Mouse (Mus musculus): ENCODE results near the gene Sbno2. TPM values are rescaled to one million over a fixed set of nuclear protein-coding genes. Genes with fewer than 3 reads are reported as not detected.
A peak's percentile ranks its signal among the peaks of the same experiment; 100 is the strongest.

Sbno2 gene
- polyA plus RNA-seq, 1 experiment from 2014 or later = 14.8 TPM

DNA sequence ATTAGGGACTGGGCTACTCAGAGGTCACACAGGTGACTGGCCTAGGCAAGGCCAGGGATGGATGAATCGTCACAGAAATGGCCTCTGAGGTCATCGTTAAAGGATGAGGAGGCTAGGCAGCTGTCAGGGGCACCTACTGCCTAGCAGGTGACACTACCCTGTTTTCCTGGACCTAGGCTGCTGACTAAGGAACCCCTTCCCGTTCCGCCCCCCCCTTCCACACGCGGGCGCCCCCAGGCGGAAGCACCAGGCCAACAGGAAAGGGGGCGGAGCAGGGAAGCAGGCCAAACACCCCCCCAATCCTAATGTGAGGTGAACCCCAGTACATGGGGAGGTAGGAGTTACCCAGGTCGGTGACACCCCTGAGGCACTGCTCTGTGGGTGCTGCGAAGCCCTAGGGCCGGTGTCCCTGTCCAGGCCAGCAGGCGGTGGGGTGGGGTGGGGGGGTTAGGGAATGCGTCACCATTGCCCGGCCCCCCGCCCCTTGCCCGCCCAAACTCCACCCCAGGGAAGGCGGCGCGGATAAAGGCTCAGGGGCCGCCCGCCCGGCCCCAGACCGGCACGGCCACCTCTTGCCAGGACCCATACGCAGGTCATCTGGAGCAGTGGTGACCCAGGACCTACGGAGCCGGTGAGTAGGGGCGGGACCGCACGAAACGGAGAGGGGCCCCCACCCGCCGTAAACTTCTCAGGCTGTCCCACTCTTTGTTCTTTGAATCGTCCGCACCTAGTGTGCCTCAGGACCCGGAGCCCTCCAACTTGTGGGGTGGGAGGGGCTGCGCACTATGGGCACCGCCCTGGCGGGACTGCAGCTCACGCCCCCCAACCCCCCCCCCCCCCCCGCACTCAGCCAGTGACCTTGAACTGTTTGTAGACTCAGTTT is 42.6 kb upstream of the Sbno2 start, which contains the start of gene Midn:
Midn (plus strand) TSS at position 554 of the 883 bp plus-strand sequence.
- no peaks in the 10 kb centered on the region for H3K27me3 ChIP-seq (replicated peaks)
- H3K9ac ChIP-seq = peak within 1 kb of the TSS; percentile 71
- H3K27ac ChIP-seq = peak within 1 kb of the TSS; percentile 100
- H3K36me3 ChIP-seq = peaks cover 9% of the 10 kb centered on the region
- peak within 1 kb of the TSS; percentile 65 for H3K4me2 ChIP-seq
- under 1% methylated on average over 37 of the region's 42 CpGs for WGBS
- ATAC-seq (ENCODE audit: insufficient read depth, low FRiP score, low read depth) = peak; percentile 44
- H3K4me1 ChIP-seq = peaks cover 48% of the 10 kb centered on the region
- peak within 1 kb of the TSS; percentile 79 for H3K4me3 ChIP-seq (replicated peaks)
- H3K9me3 ChIP-seq = no peaks in the 10 kb centered on the region

DNA sequence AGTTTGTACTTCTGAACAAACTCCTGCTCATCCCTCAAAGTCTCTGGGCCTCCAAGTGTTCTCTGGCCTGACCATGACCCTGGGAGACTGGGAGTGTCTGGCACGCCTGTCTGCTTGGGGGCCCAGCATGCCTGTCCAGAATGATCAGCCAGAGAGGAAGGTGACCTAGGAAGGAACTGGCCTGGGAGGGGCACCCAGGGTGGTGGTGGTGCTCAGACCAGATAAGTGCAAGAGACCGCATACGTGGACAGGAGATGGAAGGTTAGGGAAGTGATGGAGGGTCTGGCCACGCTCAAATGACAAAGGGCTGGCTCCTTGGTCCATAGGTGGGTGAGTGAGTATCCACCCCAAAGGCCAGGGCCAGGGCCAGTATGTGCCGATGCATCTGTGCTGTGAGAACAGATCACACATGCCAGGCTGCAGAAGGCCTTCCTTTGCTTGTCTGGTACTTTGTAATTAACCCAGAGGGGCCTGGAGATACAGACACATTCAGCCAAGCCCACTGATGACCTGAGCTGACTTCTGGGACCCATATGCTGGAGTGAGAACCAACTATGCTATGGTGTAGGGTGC is 41.9 kb upstream of the Sbno2 start:
- H3K9me3 ChIP-seq = no peaks in the 10 kb centered on the region
- H3K4me2 ChIP-seq = peak overlapping the region; percentile 65
- 67% methylated on average over 5 of the region's 5 CpGs for WGBS
- H3K9ac ChIP-seq = 0 out of 2 replicates have a peak overlapping the region, but pooled peaks have one; percentile 71
- no peaks in the 10 kb centered on the region for H3K27me3 ChIP-seq (replicated peaks)
- ATAC-seq (ENCODE audit: insufficient read depth, low FRiP score, low read depth) = no peak
- H3K4me1 ChIP-seq = peaks cover 44% of the 10 kb centered on the region
- peak overlapping the region; percentile 100 for H3K27ac ChIP-seq
- H3K4me3 ChIP-seq (replicated peaks) = peak overlapping the region; percentile 79; the same call in 1 of the 2 replicates
- peaks cover 9% of the 10 kb centered on the region for H3K36me3 ChIP-seq

DNA sequence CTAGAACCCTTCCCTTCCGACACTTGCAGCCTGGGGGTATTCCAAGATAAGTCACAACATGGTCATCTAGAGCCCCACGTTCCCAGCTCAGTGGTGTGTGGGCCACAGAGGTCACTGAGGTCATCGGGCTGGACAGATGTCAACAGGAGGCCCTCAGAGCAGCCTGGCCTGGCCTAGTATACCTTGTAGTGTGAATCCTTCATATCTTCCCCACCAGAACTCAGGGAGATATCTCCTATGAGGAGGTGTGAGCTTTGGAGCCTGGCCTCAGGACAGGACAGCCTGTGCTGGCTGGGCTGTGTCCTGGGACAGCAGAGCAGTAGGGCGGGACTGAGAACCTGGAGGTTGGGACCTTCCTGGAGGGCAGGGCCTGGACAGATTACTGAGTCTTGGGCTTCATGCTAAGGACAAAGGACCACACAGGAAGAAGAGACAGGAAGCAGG is 41.2 kb upstream of the Sbno2 start:
- Histone ChIP-seq H3K4me1 (peaks cover 39% of the 10 kb centered on the region), H3K27me3 (replicated peaks) (no peaks in the 10 kb centered on the region), H3K9ac (no peak overlapping the region), H3K27ac (peak overlapping the region; percentile 100), H3K36me3 (peaks cover 9% of the 10 kb centered on the region), H3K9me3 (no peaks in the 10 kb centered on the region), H3K4me3 (replicated peaks) (no peak overlapping the region), H3K4me2 (peak overlapping the region; percentile 5; the same call in 1 of the 2 replicates)
- ATAC-seq (ENCODE audit: insufficient read depth, low FRiP score, low read depth) = no peak
- 65% methylated on average over 4 of the region's 4 CpGs for WGBS

DNA sequence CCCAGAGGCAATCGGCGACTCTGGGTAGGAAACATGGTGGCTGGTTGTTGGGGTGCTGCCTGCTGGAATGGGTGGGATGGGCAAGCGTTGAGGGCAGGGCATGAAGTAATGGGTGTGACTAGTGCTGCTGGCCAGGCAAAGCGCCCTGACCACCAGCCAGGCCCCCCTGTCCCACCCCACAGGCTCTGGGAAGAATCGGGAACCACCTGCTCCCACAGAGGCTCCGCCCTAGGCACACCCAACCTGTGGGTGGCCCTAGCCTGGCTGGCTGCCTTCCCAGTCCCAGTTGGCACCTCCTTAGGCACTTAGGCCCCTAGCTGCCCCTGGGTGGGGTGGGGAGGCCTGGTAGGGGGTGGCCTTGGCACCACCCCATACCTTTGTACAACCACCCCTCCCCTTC is 40.5 kb upstream of the Sbno2 start:
- Histone ChIP-seq H3K4me2 (no peak overlapping the region; the same call in 1 of the 2 replicates), H3K4me3 (replicated peaks) (no peak overlapping the region), H3K27me3 (replicated peaks) (no peaks in the 10 kb centered on the region), H3K36me3 (peaks cover 9% of the 10 kb centered on the region), H3K9me3 (no peaks in the 10 kb centered on the region), H3K27ac (peak overlapping the region; percentile 100; the same call in 1 of the 2 replicates), H3K4me1 (peaks cover 39% of the 10 kb centered on the region), H3K9ac (no peak overlapping the region)
- no peak for ATAC-seq (ENCODE audit: insufficient read depth, low FRiP score, low read depth)
- 75% methylated on average over 6 of the region's 6 CpGs for WGBS

DNA sequence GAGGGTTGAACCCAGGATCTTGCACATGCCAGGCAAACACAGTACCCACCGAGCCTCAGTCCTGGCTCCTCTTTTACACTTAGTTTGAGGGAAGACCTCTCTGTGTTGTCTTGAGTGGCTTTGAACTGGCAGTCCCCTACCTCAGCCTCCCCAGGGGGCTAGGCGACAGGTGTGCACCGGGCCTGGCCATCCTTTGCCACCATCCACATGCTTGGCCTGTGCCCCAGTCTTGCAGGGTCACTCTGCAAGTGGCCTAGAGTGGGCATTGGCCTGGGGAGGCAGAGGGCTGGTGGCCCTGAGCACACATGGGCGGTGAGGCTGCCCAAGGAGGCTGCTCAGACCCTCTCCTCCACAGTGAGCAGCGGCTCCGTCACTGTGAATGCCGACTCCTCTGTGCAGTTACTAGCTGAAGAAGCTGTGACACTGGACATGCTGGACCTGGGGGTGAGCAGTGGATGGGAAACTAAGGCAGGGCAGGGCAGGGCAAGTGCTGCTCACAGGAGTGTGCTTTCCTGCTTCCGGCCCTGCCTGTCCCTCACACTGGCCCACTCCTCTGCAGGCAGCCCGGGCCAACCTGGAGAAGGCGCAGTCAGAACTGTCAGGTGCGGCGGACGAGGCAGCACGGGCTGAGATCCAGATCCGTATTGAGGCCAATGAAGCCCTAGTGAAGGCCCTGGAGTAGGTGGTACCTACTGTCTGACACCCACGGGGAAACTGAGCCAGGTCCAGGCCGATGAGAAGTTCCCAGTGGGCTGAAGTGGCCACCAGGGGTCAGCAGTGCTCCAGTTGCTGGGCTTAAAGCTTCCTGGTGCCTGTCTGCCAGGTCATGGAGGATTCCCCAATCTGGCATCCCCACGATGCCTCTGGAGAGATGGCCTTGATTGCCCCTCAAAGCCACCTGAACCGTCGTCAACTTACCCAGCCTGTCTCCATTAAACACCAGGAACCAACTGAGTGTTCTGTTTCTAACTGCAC is 39.8 kb upstream of the Sbno2 start:
- no peaks in the 10 kb centered on the region for H3K27me3 ChIP-seq (replicated peaks)
- H3K4me3 ChIP-seq (replicated peaks) = no peak overlapping the region
- peak overlapping the region; percentile 63; the same call in 1 of the 2 replicates for H3K27ac ChIP-seq
- H3K36me3 ChIP-seq = peaks cover 9% of the 10 kb centered on the region
- no peaks in the 10 kb centered on the region for H3K9me3 ChIP-seq
- peaks cover 43% of the 10 kb centered on the region for H3K4me1 ChIP-seq
- H3K4me2 ChIP-seq = no peak overlapping the region; the same call in 1 of the 2 replicates
- no peak for ATAC-seq (ENCODE audit: insufficient read depth, low FRiP score, low read depth)
- no peak overlapping the region for H3K9ac ChIP-seq
- WGBS = 69% methylated on average over 20 of the region's 20 CpGs

DNA sequence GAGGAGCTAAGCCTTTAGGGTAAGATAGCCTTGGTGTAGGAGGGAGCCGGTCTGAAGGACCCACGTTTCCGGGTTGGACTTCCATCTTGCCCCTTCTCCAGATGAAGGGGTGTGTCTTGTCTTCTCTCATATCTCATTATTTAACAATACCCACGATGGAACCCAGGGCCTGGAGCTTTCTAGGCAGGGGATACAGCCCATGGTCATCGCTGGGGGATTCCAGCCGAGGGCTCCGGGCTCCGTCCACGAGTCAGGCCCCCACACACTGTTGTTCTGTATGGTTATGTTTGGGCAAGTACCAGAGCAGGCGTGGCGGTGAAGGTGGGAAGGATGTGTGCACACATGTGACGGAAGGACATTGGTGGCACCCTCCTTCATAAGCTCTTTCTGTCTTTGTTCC is 38.8 kb upstream of the Sbno2 start:
- Histone ChIP-seq H3K36me3 (peaks cover 9% of the 10 kb centered on the region), H3K27me3 (replicated peaks) (no peaks in the 10 kb centered on the region), H3K4me3 (replicated peaks) (no peak overlapping the region), H3K9me3 (no peaks in the 10 kb centered on the region), H3K4me1 (peaks cover 48% of the 10 kb centered on the region), H3K27ac (no peak overlapping the region), H3K4me2 (no peak overlapping the region), H3K9ac (no peak overlapping the region)
- WGBS = 89% methylated on average over 12 of the region's 12 CpGs
- ATAC-seq (ENCODE audit: insufficient read depth, low FRiP score, low read depth) = no peak

DNA sequence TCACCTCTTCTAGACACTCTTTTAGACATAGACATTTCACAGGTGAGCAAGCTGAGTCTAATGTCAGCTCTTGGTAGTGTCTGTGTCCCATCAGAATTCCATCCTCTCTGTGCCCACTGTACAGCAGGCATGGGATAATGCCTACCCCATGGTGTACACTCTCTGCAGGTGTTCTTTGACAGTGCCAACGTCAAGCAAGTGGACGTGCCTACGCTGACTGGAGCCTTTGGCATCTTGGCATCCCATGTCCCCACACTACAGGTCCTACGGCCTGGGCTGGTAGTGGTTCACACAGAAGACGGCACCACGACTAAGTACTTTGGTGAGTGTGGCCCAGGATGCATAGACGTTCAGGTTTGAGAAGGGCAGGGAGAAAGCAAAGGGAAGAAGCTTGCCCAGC is 38.3 kb upstream of the Sbno2 start:
- H3K4me3 ChIP-seq (replicated peaks) = peak overlapping the region; percentile 69; the same call in 1 of the 2 replicates
- ATAC-seq (ENCODE audit: insufficient read depth, low FRiP score, low read depth) = no peak

DNA sequence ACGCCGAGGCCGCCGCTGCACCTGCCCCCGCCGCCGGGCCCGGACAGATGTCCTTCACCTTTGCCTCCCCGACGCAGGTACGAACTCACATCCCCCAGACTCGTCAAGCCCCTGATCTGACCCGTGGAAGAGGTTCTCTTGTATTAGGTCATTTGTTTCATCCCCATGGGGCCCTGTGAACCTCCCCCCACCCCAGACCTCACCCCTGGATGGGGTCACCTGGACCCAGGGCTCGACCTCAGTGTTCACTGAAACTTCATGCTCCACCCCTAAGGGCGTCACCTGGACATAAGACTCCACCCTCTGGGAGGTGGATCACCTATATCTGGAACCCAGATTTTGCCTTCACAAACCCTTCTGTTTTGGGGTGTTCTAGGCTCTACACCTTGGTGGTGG is 37.2 kb upstream of the Sbno2 start:
- peak overlapping the region; percentile 69 for H3K4me3 ChIP-seq (replicated peaks)
- peaks cover 9% of the 10 kb centered on the region for H3K36me3 ChIP-seq
- H3K27me3 ChIP-seq (replicated peaks) = 0 out of 2 replicates have a peak, but pooled peaks cover 8% of the 10 kb centered on the region
- H3K4me1 ChIP-seq = peaks cover 57% of the 10 kb centered on the region
- 0% methylated on average over 15 of the region's 15 CpGs for WGBS
- ATAC-seq (ENCODE audit: insufficient read depth, low FRiP score, low read depth) = peak; percentile 4; the same call in 1 of the 2 replicates
- H3K9ac ChIP-seq = peak overlapping the region; percentile 83
- H3K27ac ChIP-seq = peak overlapping the region; percentile 89
- H3K4me2 ChIP-seq = peak overlapping the region; percentile 78
- no peaks in the 10 kb centered on the region for H3K9me3 ChIP-seq

More for the DNA sequence above, 38.3 kb upstream of the Sbno2 start:
- peaks cover 9% of the 10 kb centered on the region for H3K36me3 ChIP-seq
- H3K27me3 ChIP-seq (replicated peaks) = 0 out of 2 replicates have a peak, but pooled peaks cover under 1% of the 10 kb centered on the region
- H3K9ac ChIP-seq = no peak overlapping the region; the same call in 1 of the 2 replicates
- no peak overlapping the region for H3K27ac ChIP-seq
- no peak overlapping the region for H3K4me2 ChIP-seq
- no peaks in the 10 kb centered on the region for H3K9me3 ChIP-seq
- H3K4me1 ChIP-seq = peaks cover 50% of the 10 kb centered on the region
- 94% methylated on average over 7 of the region's 7 CpGs for WGBS

DNA sequence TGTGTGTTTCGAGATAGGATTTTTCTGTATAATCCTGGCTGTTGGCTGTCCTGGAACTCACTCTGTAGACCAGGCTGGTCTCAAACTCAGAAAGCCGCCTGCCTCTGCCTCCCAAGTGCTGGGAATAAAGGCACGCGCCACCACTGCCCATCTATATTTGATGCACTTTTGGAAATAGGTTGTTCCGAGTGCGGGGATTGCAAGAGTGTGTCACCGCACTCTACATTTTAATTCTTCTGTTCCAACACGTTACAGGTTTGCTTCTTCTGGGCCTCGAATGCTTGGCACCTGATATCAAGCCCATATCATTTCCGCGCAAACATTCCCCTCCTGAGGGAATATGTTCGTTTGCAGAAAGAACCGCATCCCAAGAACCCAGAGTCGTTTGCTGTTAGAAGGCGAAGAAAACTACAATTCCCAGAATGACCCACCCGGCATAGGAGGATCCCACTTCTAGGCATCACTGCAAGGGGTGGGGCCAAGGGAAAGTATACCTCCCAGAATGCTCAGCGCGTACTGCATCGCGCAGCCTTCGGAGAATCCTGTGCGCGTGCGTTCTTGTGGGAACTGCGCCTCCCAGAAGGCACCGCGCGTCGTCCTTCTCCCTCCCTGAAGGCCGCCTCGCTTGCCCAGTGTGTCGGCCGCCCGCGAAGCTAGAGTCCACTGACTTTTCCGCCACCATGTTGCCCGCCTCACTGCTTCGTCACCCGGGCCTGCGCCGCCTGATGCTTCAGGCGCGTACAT is 36.6 kb upstream of the Sbno2 start:
- Histone ChIP-seq H3K27ac (peak overlapping the region; percentile 89), H3K4me1 (peaks cover 57% of the 10 kb centered on the region), H3K36me3 (peaks cover 9% of the 10 kb centered on the region), H3K4me2 (peak overlapping the region; percentile 78), H3K27me3 (replicated peaks) (peaks cover 12% of the 10 kb centered on the region), H3K9ac (peak overlapping the region; percentile 83), H3K9me3 (no peaks in the 10 kb centered on the region), H3K4me3 (replicated peaks) (peak overlapping the region; percentile 69)
- ATAC-seq (ENCODE audit: insufficient read depth, low FRiP score, low read depth) = peak; percentile 85
- under 1% methylated on average over 43 of the region's 43 CpGs for WGBS

DNA sequence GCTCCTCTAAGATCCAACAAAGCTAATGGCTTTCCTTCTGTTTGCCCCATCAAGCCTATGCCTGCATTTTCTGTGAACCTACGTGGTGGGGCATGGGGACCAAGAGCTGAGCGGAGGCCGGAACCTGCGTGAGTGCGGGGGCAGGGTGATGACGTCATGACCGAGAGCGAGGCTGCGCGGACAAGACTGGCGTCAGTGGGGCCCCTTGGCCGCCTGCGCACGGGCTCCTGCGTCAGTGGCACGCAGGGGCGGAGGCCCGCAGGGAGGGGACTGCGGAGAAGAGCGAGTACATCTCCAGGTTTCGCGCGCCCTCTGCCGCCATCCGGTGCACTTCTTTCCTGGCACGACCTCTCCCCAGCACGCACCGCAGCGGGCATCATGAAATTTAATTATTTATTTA is 35.9 kb upstream of the Sbno2 start:
- Histone ChIP-seq H3K27ac (peak overlapping the region; percentile 84), H3K9me3 (no peaks in the 10 kb centered on the region), H3K4me1 (peaks cover 54% of the 10 kb centered on the region), H3K9ac (no peak overlapping the region), H3K36me3 (peaks cover 9% of the 10 kb centered on the region), H3K27me3 (replicated peaks) (peaks cover 16% of the 10 kb centered on the region), H3K4me2 (peak overlapping the region; percentile 78), H3K4me3 (replicated peaks) (peak overlapping the region; percentile 69)
- ATAC-seq (ENCODE audit: insufficient read depth, low FRiP score, low read depth) = peak; percentile 70
- 0% methylated on average over 29 of the region's 29 CpGs for WGBS

Measured in stomach, embryonic 15.5 days (tissue).